ENCODE assay signal across 9 mouse cellular contexts in genomic region chr1:36269121-36269795, GRCm38 (mm10). TPM values are rescaled to one million over a fixed set of nuclear protein-coding genes. Genes with fewer than 3 reads are reported as not detected.
DNase-seq lines count a peak whose midpoint lies in the region; ATAC-seq and TF ChIP-seq lines count a peak whose summit lies in the region.
"Had no signal": no experiment of that assay in that cellular context is flagged by ENCODE, and none has a peak within 500 bp of the region (broad histone marks: within the 10 kb centered on the region; RNA-seq: fewer than 3 reads in every experiment).

No protein-coding gene starts in this region.

- no peak overlapping the region for H3K4me3 ChIP-seq in kidney, adult 2 months (ENCODE audit: insufficient read depth, low read depth, low read length)
- H3K4me3 ChIP-seq in embryonic facial prominence, embryonic 13.5 days = peak overlapping the region; percentile 17
- H3K4me3 ChIP-seq in hindbrain, embryonic 14.5 days (replicated peaks; ENCODE audit: low read length) = peak overlapping the region; percentile 20
- H3K4me3 ChIP-seq in midbrain, postnatal 0 days (ENCODE audit: low read depth, low read length) = peak overlapping the region; percentile 24

- H3K9ac ChIP-seq in embryonic facial prominence, embryonic 13.5 days = 0 out of 2 replicates have a peak overlapping the region, but pooled peaks have one; percentile 49
- 0 out of 2 replicates have a peak overlapping the region, but pooled peaks have one; percentile 16 for H3K9ac ChIP-seq in hindbrain, embryonic 14.5 days
- H3K9ac ChIP-seq in midbrain, postnatal 0 days (replicated peaks; ENCODE audit: low read length, poor library complexity, severe bottlenecking) = no peak overlapping the region

- no peak for TF ChIP-seq CTCF in kidney, adult 2 months (conservative IDR thresholded peaks at IDR 0.05; ENCODE audit: insufficient read depth, insufficient read length, low read depth, low read length)
- TF ChIP-seq CTCF in midbrain, postnatal 0 days (IDR thresholded peaks at IDR 0.05) = no peak

- 63% methylated on average over 54 of the region's 54 CpGs for WGBS in kidney, adult 2 months
- WGBS in embryonic facial prominence, embryonic 13.5 days = 48% methylated on average over 54 of the region's 54 CpGs
- 48% methylated on average over 54 of the region's 54 CpGs for WGBS in hindbrain, embryonic 14.5 days
- WGBS in midbrain, postnatal 0 days = 50% methylated on average over 54 of the region's 54 CpGs

- H3K27me3 ChIP-seq in kidney, adult 2 months (replicated peaks; ENCODE audit: control insufficient read depth, insufficient read depth, low read length) = no peaks in the 10 kb centered on the region
- peaks cover 34% of the 10 kb centered on the region for H3K27me3 ChIP-seq in embryonic facial prominence, embryonic 13.5 days
- H3K27me3 ChIP-seq in hindbrain, embryonic 14.5 days (ENCODE audit: control insufficient read depth, insufficient read depth, low read length) = 0 out of 2 replicates have a peak, but pooled peaks cover 5% of the 10 kb centered on the region
- no peaks in the 10 kb centered on the region for H3K27me3 ChIP-seq in midbrain, postnatal 0 days (ENCODE audit: insufficient read depth, low read length)

- no peak for TF ChIP-seq POLR2A in kidney, adult 2 months (IDR thresholded peaks at IDR 0.05; ENCODE audit: low read depth, low read length)

- ATAC-seq in embryonic facial prominence, embryonic 13.5 days (ENCODE audit: insufficient number of reproducible peaks, insufficient read depth, low FRiP score, low TSS enrichment, low read depth) = no peak
- ATAC-seq in hindbrain, embryonic 14.5 days (ENCODE audit: low FRiP score) = no peak
- ATAC-seq in midbrain, postnatal 0 days (ENCODE audit: low FRiP score) = no peak

- H3K9me3 ChIP-seq in embryonic facial prominence, embryonic 13.5 days = no peaks in the 10 kb centered on the region
- H3K9me3 ChIP-seq in hindbrain, embryonic 14.5 days (ENCODE audit: control insufficient read depth, low read length) = no peaks in the 10 kb centered on the region
- H3K9me3 ChIP-seq in midbrain, postnatal 0 days (ENCODE audit: low read length) = no peaks in the 10 kb centered on the region

- peak overlapping the region; percentile 51 for H3K4me2 ChIP-seq in embryonic facial prominence, embryonic 13.5 days
- H3K4me2 ChIP-seq in hindbrain, embryonic 14.5 days (replicated peaks) = peak overlapping the region; percentile 46
- peak overlapping the region; percentile 34 for H3K4me2 ChIP-seq in midbrain, postnatal 0 days (ENCODE audit: low read depth, low read length, poor library complexity, severe bottlenecking)

- DNase-seq in kidney, postnatal 14 days = peak; percentile 19
- DNase-seq in kidney, adult 2 months = no peak
- no peak for DNase-seq in hindbrain, embryonic 14.5 days (ENCODE audit: low spot score)
- DNase-seq in midbrain, postnatal 0 days (ENCODE audit: low spot score) = no peak
- no peak for DNase-seq in right cerebral cortex, postnatal 25 days
- DNase-seq in gastrocnemius, adult 18-20 months (ENCODE audit: low spot score) = no peak
- DNase-seq: cerebellum, adult 9-11 months; right cerebral cortex, adult 18-20 months had no signal

- H3K4me1 ChIP-seq in kidney, adult 2 months (ENCODE audit: control insufficient read depth, insufficient read depth, low read length) = peaks cover 11% of the 10 kb centered on the region
- peaks cover 24% of the 10 kb centered on the region for H3K4me1 ChIP-seq in embryonic facial prominence, embryonic 13.5 days
- H3K4me1 ChIP-seq in hindbrain, embryonic 14.5 days (replicated peaks; ENCODE audit: control insufficient read depth, insufficient read depth, low read length) = no peaks in the 10 kb centered on the region
- no peaks in the 10 kb centered on the region for H3K4me1 ChIP-seq in midbrain, postnatal 0 days (ENCODE audit: insufficient read depth, low read length)

- no peak overlapping the region for H3K27ac ChIP-seq in kidney, adult 2 months (ENCODE audit: insufficient read depth, low read depth, low read length)
- no peak overlapping the region for H3K27ac ChIP-seq in embryonic facial prominence, embryonic 13.5 days
- no peak overlapping the region for H3K27ac ChIP-seq in hindbrain, embryonic 14.5 days
- no peak overlapping the region for H3K27ac ChIP-seq in midbrain, postnatal 0 days (ENCODE audit: low read depth, low read length)

- no peaks in the 10 kb centered on the region for H3K36me3 ChIP-seq in kidney, adult 2 months (ENCODE audit: control insufficient read depth, insufficient read depth, low read length)
- H3K36me3 ChIP-seq in embryonic facial prominence, embryonic 13.5 days = no peaks in the 10 kb centered on the region
- no peaks in the 10 kb centered on the region for H3K36me3 ChIP-seq in hindbrain, embryonic 14.5 days (replicated peaks; ENCODE audit: control insufficient read depth, insufficient read depth)
- H3K36me3 ChIP-seq in midbrain, postnatal 0 days (ENCODE audit: insufficient read depth, low read length) = no peaks in the 10 kb centered on the region

RNA-seq across cellular contexts. Expression of gene Neurl3, which starts 5.2 kb away (rescaled TPM):
- 7.4 and 9.9 TPM in 2 replicates for polyA plus RNA-seq in kidney, adult 2 months (2012; rRNA removed)
- 0.86 and 1.0 TPM in 2 replicates for polyA plus RNA-seq in embryonic facial prominence, embryonic 13.5 days (2015; fragmentation: Nextera tagmentation; extraction: Ambion mirVana)
- polyA plus RNA-seq in hindbrain, embryonic 14.5 days (2014; fragmentation: Nextera tagmentation; extraction: Ambion mirVana) = 1.5 and 1.7 TPM in 2 replicates
- 0.66 and 1.0 TPM in 2 replicates for total RNA-seq in midbrain, postnatal 0 days (2014; rRNA removed)
- polyA plus RNA-seq in midbrain, postnatal 0 days (2015; fragmentation: Nextera tagmentation; extraction: Ambion mirVana) = 2.3 and 2.4 TPM in 2 replicates
- under 1 TPM; 0.30 to 0.66 TPM for total RNA-seq in gastrocnemius, adult 18-20 months (2021)

RNA-seq across cellular contexts. Expression of gene Uggt1, which starts 24.7 kb away (rescaled TPM):
- polyA plus RNA-seq in kidney, adult 2 months (2012; rRNA removed) = 12.6 and 15.3 TPM in 2 replicates
- polyA plus RNA-seq in embryonic facial prominence, embryonic 13.5 days (2015; fragmentation: Nextera tagmentation; extraction: Ambion mirVana) = 53.8 and 54.4 TPM in 2 replicates
- 59.8 and 65.4 TPM in 2 replicates for polyA plus RNA-seq in hindbrain, embryonic 14.5 days (2014; fragmentation: Nextera tagmentation; extraction: Ambion mirVana)
- 48.3 and 50.6 TPM in 2 replicates for total RNA-seq in midbrain, postnatal 0 days (2014; rRNA removed)
- 22.1 and 23.8 TPM in 2 replicates for polyA plus RNA-seq in midbrain, postnatal 0 days (2015; fragmentation: Nextera tagmentation; extraction: Ambion mirVana)
- total RNA-seq in gastrocnemius, adult 18-20 months (2021) = 10 to 100 TPM; 28.1 to 29.3 TPM

RNA-seq across cellular contexts. Expression of gene Arid5a, which starts 38.3 kb away (rescaled TPM):
- 3.3 and 4.5 TPM in 2 replicates for polyA plus RNA-seq in kidney, adult 2 months (2012; rRNA removed)
- polyA plus RNA-seq in embryonic facial prominence, embryonic 13.5 days (2015; fragmentation: Nextera tagmentation; extraction: Ambion mirVana) = 6.3 and 7.2 TPM in 2 replicates
- polyA plus RNA-seq in hindbrain, embryonic 14.5 days (2014; fragmentation: Nextera tagmentation; extraction: Ambion mirVana) = 4.3 and 5.8 TPM in 2 replicates
- 3.9 and 5.4 TPM in 2 replicates for total RNA-seq in midbrain, postnatal 0 days (2014; rRNA removed)
- 3.1 and 3.4 TPM in 2 replicates for polyA plus RNA-seq in midbrain, postnatal 0 days (2015; fragmentation: Nextera tagmentation; extraction: Ambion mirVana)
- 10 to 100 TPM in 1 of 2 experiments, 1 to 10 TPM in 1; 6.3 to 15.4 TPM for total RNA-seq in gastrocnemius, adult 18-20 months (2021)
